Mouse (Mus musculus) MEL (cell line): ENCODE measurements around the gene Gfod1. TPM values are rescaled to one million over a fixed set of nuclear protein-coding genes. Genes with fewer than 3 reads are reported as not detected.

ENCODE experiments used
- DNase-seq: peaks from one replicate; pipeline ENCODE4 v3.0.0; 2011; ENCODE audit warnings: low read depth, low spot score
- H3K27ac ChIP-seq: 2 replicates; pipeline ENCODE4 v1.5.1; 2012; ENCODE audit warnings: low read depth, mild to moderate bottlenecking, control low read depth, low read length, moderate library complexity; ENCODE audit not compliant: control insufficient read depth
- H3K27me3 ChIP-seq, 2 experiments: fragments of 150-350 bp in 1 of 2; sonication (generic) in 1 of 2; 2 replicates each; pipeline ENCODE4 v1.6.1; 2012; ENCODE audit warnings: low read length in 2 of 2, mild to moderate bottlenecking in 2 of 2, improper control_type of control experiment in 1 of 2, moderate library complexity in 1 of 2; ENCODE audit not compliant: insufficient read depth in 2 of 2, control insufficient read depth in 1 of 2
- H3K36me3 ChIP-seq, 2 experiments: 2 replicates each; pipeline ENCODE4 v1.6.1; 2012 to 2014; ENCODE audit warnings: low read length in 2 of 2, improper control_type of control experiment in 1 of 2, inconsistent platforms in 1 of 2, mild to moderate bottlenecking in 1 of 2; ENCODE audit not compliant: insufficient read depth in 2 of 2, control insufficient read depth in 1 of 2
- H3K4me1 ChIP-seq, 2 experiments: fragments of 150-350 bp in 1 of 2; sonication (generic) in 1 of 2; 2 replicates each; pipeline ENCODE4 v1.6.1; 2012; ENCODE audit warnings: low read length in 2 of 2, improper control_type of control experiment in 1 of 2, mild to moderate bottlenecking in 1 of 2; ENCODE audit not compliant: insufficient read depth in 2 of 2, control insufficient read depth in 1 of 2
- H3K4me3 ChIP-seq, 2 experiments: fragments of 150-350 bp in 1 of 2; sonication (generic) in 1 of 2; 2 replicates each; pipeline ENCODE4 v1.5.1; 2012; ENCODE audit warnings: low read depth in 2 of 2, low read length in 2 of 2, mild to moderate bottlenecking in 2 of 2, moderate library complexity in 2 of 2, control low read depth in 1 of 2, improper control_type of control experiment in 1 of 2; ENCODE audit not compliant: control insufficient read depth in 1 of 2, insufficient read depth in 1 of 2
- H3K79me2 ChIP-seq: 2 replicates; pipeline ENCODE4 v1.6.1; 2012; ENCODE audit warnings: mild to moderate bottlenecking, low read length, moderate library complexity; ENCODE audit not compliant: control insufficient read depth, poor library complexity, insufficient read depth
- H3K9ac ChIP-seq: 2 replicates; pipeline ENCODE4 v1.6.1; 2012; ENCODE audit warnings: low read depth, mild to moderate bottlenecking, control low read depth, low read length, moderate library complexity; ENCODE audit not compliant: control insufficient read depth, poor library complexity, severe bottlenecking
- H3K9me3 ChIP-seq: fragments of 150-350 bp; sonication (generic); replicated peaks from 2 replicates; pipeline ENCODE4 v1.6.1; 2012; ENCODE audit warnings: mild to moderate bottlenecking, low read length, improper control_type of control experiment, moderate library complexity; ENCODE audit not compliant: insufficient read depth
- BHLHE40 ChIP-seq: IDR thresholded peaks from 2 replicates; pipeline ENCODE4 v1.6.1; 2012; ENCODE audit warnings: low read depth, mild to moderate bottlenecking, inconsistent platforms, low read length, improper control_type of control experiment, borderline replicate concordance
- ELF1 ChIP-seq: IDR thresholded peaks from 2 replicates; pipeline ENCODE4 v1.6.1; 2014; ENCODE audit warnings: low read depth, mild to moderate bottlenecking, inconsistent platforms, low read length, improper control_type of control experiment, moderate library complexity
- EP300 ChIP-seq, 2 experiments: IDR thresholded peaks; 2 replicates each; pipeline ENCODE4 v1.6.1; 2011; ENCODE audit warnings: improper control_type of control experiment in 2 of 2, low read length in 2 of 2, low read depth in 1 of 2, mild to moderate bottlenecking in 1 of 2
- ETS1 ChIP-seq: IDR thresholded peaks from 2 replicates; pipeline ENCODE4 v1.6.1; 2012; ENCODE audit warnings: low read depth, mild to moderate bottlenecking, inconsistent platforms, low read length, improper control_type of control experiment, moderate library complexity
- GABPA ChIP-seq: IDR thresholded peaks from 2 replicates; pipeline ENCODE4 v1.6.1; 2012; ENCODE audit warnings: low read depth, mild to moderate bottlenecking, inconsistent platforms, low read length, improper control_type of control experiment, moderate library complexity
- GATA1 ChIP-seq: IDR thresholded peaks from 2 replicates; pipeline ENCODE4 v1.6.1; 2011; ENCODE audit warnings: low read depth, low read length, improper control_type of control experiment
- JUND ChIP-seq: IDR thresholded peaks from 2 replicates; pipeline ENCODE4 v1.6.1; 2011; ENCODE audit warnings: low read depth, mild to moderate bottlenecking, improper control_type of control experiment, low read length
- MAFK ChIP-seq: IDR thresholded peaks from 2 replicates; pipeline ENCODE4 v1.6.1; 2011; ENCODE audit warnings: low read depth, mild to moderate bottlenecking, low read length, improper control_type of control experiment, borderline replicate concordance
- MAX ChIP-seq: IDR thresholded peaks from 2 replicates; pipeline ENCODE4 v1.6.1; 2011; ENCODE audit warnings: low read length, improper control_type of control experiment
- MEF2A ChIP-seq: IDR thresholded peaks from 2 replicates; pipeline ENCODE4 v1.6.1; 2014; ENCODE audit warnings: low read depth, mild to moderate bottlenecking, inconsistent platforms, low read length, improper control_type of control experiment; ENCODE audit not compliant: poor library complexity, insufficient replicate concordance, severe bottlenecking; ENCODE audit errors: extremely low read depth
- NELFE ChIP-seq: IDR thresholded peaks from 2 replicates; pipeline ENCODE4 v1.6.1; 2011; ENCODE audit warnings: low read depth, low read length, improper control_type of control experiment
- POLR2AphosphoS2 ChIP-seq: IDR thresholded peaks from 2 replicates; pipeline ENCODE4 v1.6.1; 2011; ENCODE audit warnings: low read length, improper control_type of control experiment
- RCOR1 ChIP-seq: IDR thresholded peaks from 2 replicates; pipeline ENCODE4 v1.6.1; 2012; ENCODE audit warnings: low read depth, mild to moderate bottlenecking, inconsistent platforms, low read length, improper control_type of control experiment
- SMC3 ChIP-seq: IDR thresholded peaks from 2 replicates; pipeline ENCODE4 v1.6.1; 2011; ENCODE audit warnings: low read depth, low read length, improper control_type of control experiment
- TAL1 ChIP-seq: IDR thresholded peaks from 2 replicates; pipeline ENCODE4 v1.6.1; 2012; ENCODE audit warnings: mild to moderate bottlenecking, inconsistent platforms, low read length, moderate library complexity, mixed read lengths
- TCF12 ChIP-seq: IDR thresholded peaks from 2 replicates; pipeline ENCODE4 v1.6.1; 2014; ENCODE audit warnings: low read depth, mild to moderate bottlenecking, inconsistent platforms, low read length, improper control_type of control experiment, moderate library complexity
- ZMIZ1 ChIP-seq: IDR thresholded peaks from 2 replicates; pipeline ENCODE4 v1.6.1; 2012; ENCODE audit warnings: low read depth, mild to moderate bottlenecking, inconsistent platforms, low read length, improper control_type of control experiment, moderate library complexity
- ZNF384 ChIP-seq: IDR thresholded peaks from 2 replicates; pipeline ENCODE4 v1.6.1; 2012; ENCODE audit warnings: low read depth, mild to moderate bottlenecking, inconsistent platforms, low read length, improper control_type of control experiment
- polyA plus RNA-seq, 2 experiments: library from polyadenylated mRNA; stranded (reverse) in 1 of 2; unstranded in 1 of 2; fragments of >175 nt in 1 of 2; fragments of >200 nt in 1 of 2; gene quantifications; 2 replicates each; pipeline versions ENCODE4 v1.2.1 to v1.2.4; 2012; ENCODE audit warnings: low replicate concordance in 2 of 2, low read depth in 1 of 2; ENCODE audit not compliant: insufficient read length in 2 of 2, insufficient read depth in 1 of 2, missing spikeins in 1 of 2
- total RNA-seq: library from RNA; depleted of rRNA; stranded (reverse); fragments of 300-350 nt; gene quantifications from 2 replicates; pipeline ENCODE4 v1.2.3, GENCODE M21; 2012

Gene Gfod1
- total and polyA plus RNA-seq, 3 experiments = 0.27 to 0.93 TPM; not detected in 1

- TF ChIP-seq GABPA = no peak
- no peak for TF ChIP-seq POLR2AphosphoS2
- no peak for TF ChIP-seq TCF12
- TF ChIP-seq NELFE = no peak
- no peak for TF ChIP-seq ZMIZ1
- TF ChIP-seq SMC3 = no peak
- no peak for TF ChIP-seq MAFK
- no peak for TF ChIP-seq MEF2A
- TF ChIP-seq RCOR1 = no peak
- H3K27me3 ChIP-seq = no peaks in the 10 kb centered on the region
- DNase-seq = no peak
- peaks cover 0 to 30% of the 10 kb centered on the region in 2 experiments; a peak in 2 of 4 replicates for H3K36me3 ChIP-seq
- H3K9ac ChIP-seq = no peak overlapping the region
- peaks cover 10 to 30% of the 10 kb centered on the region in 2 experiments for H3K4me1 ChIP-seq
- no peak overlapping the region for H3K4me3 ChIP-seq
- peak overlapping the region; percentile 13; the same call in 1 of the 2 replicates for H3K27ac ChIP-seq
- H3K79me2 ChIP-seq = no peaks in the 10 kb centered on the region
- no peaks in the 10 kb centered on the region for H3K9me3 ChIP-seq
These were observed 87.8 kb downstream of the Gfod1 start for GRCm38 (mm10) chr13:43215994-43216706.

DNA sequence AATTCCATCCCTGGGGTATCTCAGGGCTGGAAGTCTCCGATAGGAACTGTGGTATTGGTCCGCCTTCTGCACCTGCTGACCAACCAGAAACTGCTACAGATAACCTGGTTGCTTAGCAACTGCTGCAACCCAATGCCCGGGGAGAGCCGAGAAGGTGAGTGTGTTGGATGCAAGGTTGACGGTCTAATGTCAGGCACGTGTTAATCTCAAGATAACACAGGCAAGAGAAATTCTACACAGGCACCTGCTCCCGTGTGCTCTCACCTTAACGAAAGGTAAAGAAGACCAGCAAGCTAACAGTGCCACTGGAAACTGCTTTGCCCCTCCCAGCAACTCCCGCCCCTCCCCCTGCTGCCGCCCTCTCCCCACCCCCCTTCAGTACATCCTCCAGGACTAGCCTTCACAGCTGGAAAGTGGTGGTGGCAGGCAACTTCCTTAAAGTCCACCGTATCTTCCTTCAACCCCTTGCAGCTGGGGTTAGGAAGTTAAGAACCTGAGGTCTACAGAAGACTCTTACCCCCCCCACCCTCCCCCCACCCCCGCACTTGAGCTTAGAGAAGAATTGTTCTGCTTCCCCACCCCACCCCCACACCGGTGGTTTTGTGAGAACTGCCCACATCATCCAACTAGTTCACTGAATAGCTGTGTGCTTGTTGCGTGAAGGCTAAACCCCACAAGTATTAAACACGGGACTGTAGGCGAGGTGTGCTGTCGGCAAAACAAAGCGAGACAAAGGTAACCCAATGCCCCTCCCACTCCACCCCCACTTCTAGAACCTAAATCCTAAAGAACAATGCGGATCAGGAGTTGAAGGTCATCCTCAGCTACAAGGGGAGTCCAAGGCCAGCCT, 88.6 kb downstream of the Gfod1 start:
- Histone ChIP-seq H3K9ac (no peak overlapping the region), H3K4me1 (peaks cover 12 to 38% of the 10 kb centered on the region in 2 experiments), H3K36me3 (peaks cover 0 to 30% of the 10 kb centered on the region in 2 experiments; a peak in 2 of 4 replicates)

More for the DNA sequence above, 88.6 kb downstream of the Gfod1 start:
- Histone ChIP-seq H3K4me3 (no peak overlapping the region), H3K79me2 (no peaks in the 10 kb centered on the region), H3K27me3 (no peaks in the 10 kb centered on the region), H3K9me3 (no peaks in the 10 kb centered on the region), H3K27ac (peak overlapping the region; percentile 13; the same call in 1 of the 2 replicates)
- no peak for TF ChIP-seq ZNF384
- TF ChIP-seq GATA1 = 0 out of 2 replicates have a peak, but pooled peaks have one; percentile 3
- TF ChIP-seq ELF1 = 0 out of 2 replicates have a peak, but pooled peaks have one; percentile 17
- peak; percentile 49 to 72 for TF ChIP-seq EP300 (IDR thresholded peaks at IDR 0.05; ENCODE audit: low read depth in 1 of 2, low read length in 2 of 2)
- no peak for TF ChIP-seq JUND
- peak; percentile 76 for TF ChIP-seq TCF12
- TF ChIP-seq TAL1 = peak; percentile 41
- peak; percentile 78; the same call in 1 of the 2 replicates for TF ChIP-seq BHLHE40
- peak; percentile 82 for TF ChIP-seq ETS1
- peak; percentile 65 for TF ChIP-seq MAX
- no peak for TF ChIP-seq GABPA
- DNase-seq = peak; percentile 76
